Mouse (Mus musculus) activated CD4-positive, CD25-positive, alpha-beta regulatory T cell, adult 4 months (primary cell): ENCODE measurements around the gene Gcn1l1. TPM values are rescaled to one million over a fixed set of nuclear protein-coding genes. Genes with fewer than 3 reads are reported as not detected.

Experiments
- ATAC-seq: one replicate; pipeline ENCODE4 v1.8.0; 2017
- polyA plus RNA-seq, 2 experiments: library from polyadenylated mRNA; unstranded; fragments of 100-300 nt; shearing (Covaris generic); gene quantifications; one replicate each; pipeline ENCODE4 v1.2.1; 2017

Gcn1l1 gene
- polyA plus RNA-seq, 2 experiments from 2014 or later = 22.2 to 30.6 TPM

GRCm38 (mm10) chr5:115534856-115535255 is 30.2 kb upstream of the Gcn1l1 start:
- peak; percentile 36 for ATAC-seq

- ATAC-seq = no peak
Observed at GRCm38 (mm10) chr5:115535635-115536034, 29.4 kb upstream of the Gcn1l1 start.

- no peak for ATAC-seq
Observed at GRCm38 (mm10) chr5:115538017-115538692, 26.9 kb upstream of the Gcn1l1 start.

GRCm38 (mm10) chr5:115538693-115539043 is 26.4 kb upstream of the Gcn1l1 start:
- ATAC-seq = peak; percentile 83

GRCm38 (mm10) chr5:115542635-115543384 is 22.2 kb upstream of the Gcn1l1 start:
- peak; percentile 55 for ATAC-seq

GRCm38 (mm10) chr5:115543509-115544253 is 21.4 kb upstream of the Gcn1l1 start:
- ATAC-seq = no peak

GRCm38 (mm10) chr5:115544655-115545185 is 20.3 kb upstream of the Gcn1l1 start:
- ATAC-seq = no peak

GRCm38 (mm10) chr5:115545636-115546035 is 19.4 kb upstream of the Gcn1l1 start:
- ATAC-seq = no peak

- ATAC-seq = no peak
Observed at GRCm38 (mm10) chr5:115546536-115546935, 18.5 kb upstream of the Gcn1l1 start.

GRCm38 (mm10) chr5:115547014-115547413 is 18.0 kb upstream of the Gcn1l1 start:
- no peak for ATAC-seq

- ATAC-seq = no peak
Observed at GRCm38 (mm10) chr5:115547421-115547820, 17.6 kb upstream of the Gcn1l1 start.

- ATAC-seq = no peak
Observed at GRCm38 (mm10) chr5:115548501-115549285, 16.4 kb upstream of the Gcn1l1 start.

- no peak for ATAC-seq
Observed at GRCm38 (mm10) chr5:115550482-115551005, 14.5 kb upstream of the Gcn1l1 start.

- ATAC-seq = no peak
Observed at GRCm38 (mm10) chr5:115551386-115551785, 13.7 kb upstream of the Gcn1l1 start.

GRCm38 (mm10) chr5:115551799-115552198 is 13.3 kb upstream of the Gcn1l1 start:
- ATAC-seq = no peak

GRCm38 (mm10) chr5:115553801-115554420 is 11.1 kb upstream of the Gcn1l1 start:
- ATAC-seq = no peak

GRCm38 (mm10) chr5:115554536-115555291 is 10.3 kb upstream of the Gcn1l1 start:
- ATAC-seq = no peak

GRCm38 (mm10) chr5:115556217-115556616 is 8.8 kb upstream of the Gcn1l1 start:
- no peak for ATAC-seq

- ATAC-seq = no peak
Observed at GRCm38 (mm10) chr5:115558182-115558794, 6.8 kb upstream of the Gcn1l1 start.
